Mouse (Mus musculus) frontal cortex, postnatal 36 days (tissue): Measurements from ENCODE around the gene Bnip3.

Experiments
- DNase-seq, 2 experiments: peaks; one replicate each; pipeline ENCODE4 v3.0.0; 2022; ENCODE audit warnings: low spot score in 2 of 2

Gene Bnip3

DNA sequence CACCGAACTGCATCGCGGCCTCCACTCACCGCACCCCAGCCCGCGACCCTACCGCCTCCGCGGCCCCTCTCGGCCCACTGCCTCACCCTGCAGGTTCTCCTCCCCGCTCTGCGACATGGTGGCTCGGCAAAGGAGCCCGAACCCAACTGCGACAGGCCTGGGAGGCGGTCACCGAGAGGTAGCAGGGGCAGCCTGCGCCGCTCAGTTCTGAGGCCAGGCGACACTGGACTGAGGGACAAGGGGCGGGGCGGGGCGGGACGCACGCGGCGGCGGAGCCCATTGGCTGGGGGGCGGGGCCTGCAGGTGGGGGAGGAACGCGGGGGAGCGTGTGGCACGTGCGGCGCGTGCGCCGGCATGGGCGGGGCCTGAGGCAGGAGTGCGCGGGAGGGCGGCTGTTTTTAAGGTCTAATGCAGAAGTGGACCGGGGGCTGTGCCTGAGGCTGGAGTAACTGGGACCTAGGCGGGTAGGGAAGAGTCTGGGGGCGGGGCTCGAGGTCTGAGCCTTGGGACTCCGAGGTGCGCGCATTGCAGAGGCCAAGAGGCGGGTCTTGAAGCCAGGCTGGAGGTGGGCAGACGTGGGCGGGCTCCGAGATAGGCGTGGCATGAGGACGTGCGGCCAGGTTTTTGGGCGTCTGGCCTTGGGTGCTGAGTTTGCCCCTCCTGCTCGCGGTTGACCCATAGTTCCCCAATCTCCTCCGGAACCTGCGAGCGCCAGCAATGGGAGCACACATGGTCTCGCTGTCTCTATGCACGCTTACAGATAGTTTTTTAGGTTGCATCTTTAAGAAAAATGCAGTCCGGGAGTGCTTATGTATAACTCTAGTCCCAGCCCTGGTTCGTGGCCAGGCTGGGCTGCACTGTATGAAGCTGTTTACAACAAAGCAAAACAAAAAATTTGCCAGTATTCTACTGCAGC is at the start of gene Bnip3:
Bnip3 (minus strand) TSS at position 243 of the 916 bp plus-strand sequence.
- DNase-seq = peak; percentile 75 to 82

DNA sequence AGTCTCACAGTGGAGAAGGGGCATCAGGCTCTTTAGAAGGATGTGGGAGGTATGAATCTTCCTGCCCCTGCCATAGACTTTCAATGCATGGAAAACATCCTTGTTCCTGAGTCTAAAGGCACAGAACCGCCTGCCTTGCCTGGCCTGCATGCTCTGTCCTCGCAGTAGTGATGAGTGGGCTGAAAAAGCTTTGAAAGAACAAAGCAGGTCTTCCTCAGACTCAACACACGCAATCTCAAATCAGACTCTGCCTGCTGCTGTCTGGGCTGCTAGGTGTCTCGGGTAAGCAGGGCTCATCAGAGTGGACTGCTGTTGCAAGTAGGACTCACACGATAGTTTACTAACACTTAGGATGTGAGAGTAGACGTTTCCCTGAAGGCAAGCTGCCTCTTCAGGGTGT is 47.8 kb upstream of the Bnip3 start:
- no peak for DNase-seq

DNA sequence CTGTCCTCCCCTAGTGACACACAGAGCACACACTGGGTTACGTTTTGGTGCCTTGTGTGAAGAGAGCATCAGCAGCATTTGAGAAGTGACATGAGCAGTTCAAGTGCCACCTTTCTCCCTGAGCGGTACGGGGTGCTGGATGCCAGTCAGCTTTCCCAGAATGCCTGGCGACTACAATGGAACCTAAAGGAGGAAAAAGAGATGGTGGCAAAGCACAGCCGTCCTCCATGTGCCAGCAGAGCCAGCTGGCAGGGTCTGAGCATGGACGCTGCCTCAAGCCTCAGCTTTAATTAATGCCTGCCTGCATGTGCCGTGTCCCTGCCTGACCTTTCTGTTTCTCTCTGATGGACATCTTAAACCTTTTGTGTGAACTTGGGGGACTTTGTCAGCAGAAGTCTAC is 46.5 kb upstream of the Bnip3 start:
- DNase-seq = no peak

DNA sequence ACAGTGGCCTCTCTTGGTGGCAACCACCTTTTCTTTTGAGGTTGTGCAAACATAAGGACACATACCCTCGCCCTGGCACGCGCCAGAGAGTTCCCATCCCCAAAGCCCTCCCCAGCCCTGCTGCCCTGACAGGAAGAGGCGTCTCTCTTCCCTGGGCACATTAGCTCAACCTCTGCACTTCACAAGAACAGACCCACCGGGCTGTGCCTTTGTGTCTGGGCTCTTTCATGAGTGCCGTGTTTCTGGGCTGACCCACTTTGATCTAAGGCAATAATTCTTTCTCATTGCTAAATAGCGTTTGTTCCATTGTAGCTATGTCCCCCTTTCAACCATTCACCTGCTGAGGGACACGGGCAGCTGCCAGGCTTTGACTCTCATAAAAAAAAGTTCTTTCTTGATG is 39.0 kb upstream of the Bnip3 start:
- DNase-seq = no peak

DNA sequence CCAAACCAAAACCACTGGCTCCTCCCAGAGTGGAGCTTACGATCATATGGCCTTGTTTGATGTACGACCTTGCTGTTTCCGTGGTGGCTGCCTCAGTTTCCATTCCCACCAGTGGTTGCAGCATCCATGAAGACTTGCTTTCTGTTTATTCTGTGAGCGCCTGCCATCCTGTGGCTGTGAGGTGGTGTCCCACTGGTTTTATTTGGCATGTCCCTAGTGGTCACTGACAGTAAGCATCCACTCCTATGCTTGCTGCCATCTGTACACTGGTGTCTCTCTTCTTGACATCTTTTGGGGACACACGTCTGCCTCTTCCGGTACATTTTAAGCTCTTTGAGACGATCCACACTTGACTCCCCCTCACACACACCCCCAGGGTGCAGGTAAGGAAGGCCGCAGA is 38.4 kb upstream of the Bnip3 start:
- DNase-seq = no peak

DNA sequence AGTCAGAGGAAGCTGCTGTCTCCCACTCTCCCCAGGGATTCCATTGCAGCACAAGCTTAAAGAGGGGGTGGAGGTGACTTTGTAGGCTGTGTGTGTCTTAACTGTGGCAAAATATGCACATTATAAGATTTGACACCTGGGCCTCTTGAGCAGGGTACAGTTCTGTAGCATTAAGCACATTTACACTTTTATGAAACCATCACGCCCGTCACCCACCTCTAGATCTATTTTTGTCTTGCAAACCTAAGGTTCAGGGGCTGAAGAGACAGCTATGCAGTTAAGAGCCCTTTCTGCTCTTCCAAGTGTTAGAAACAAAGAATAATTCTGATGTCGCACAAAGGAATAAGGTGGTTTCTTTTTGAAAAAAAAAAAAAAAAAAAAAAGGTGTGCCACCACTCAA is 36.3 kb upstream of the Bnip3 start:
- no peak for DNase-seq

DNA sequence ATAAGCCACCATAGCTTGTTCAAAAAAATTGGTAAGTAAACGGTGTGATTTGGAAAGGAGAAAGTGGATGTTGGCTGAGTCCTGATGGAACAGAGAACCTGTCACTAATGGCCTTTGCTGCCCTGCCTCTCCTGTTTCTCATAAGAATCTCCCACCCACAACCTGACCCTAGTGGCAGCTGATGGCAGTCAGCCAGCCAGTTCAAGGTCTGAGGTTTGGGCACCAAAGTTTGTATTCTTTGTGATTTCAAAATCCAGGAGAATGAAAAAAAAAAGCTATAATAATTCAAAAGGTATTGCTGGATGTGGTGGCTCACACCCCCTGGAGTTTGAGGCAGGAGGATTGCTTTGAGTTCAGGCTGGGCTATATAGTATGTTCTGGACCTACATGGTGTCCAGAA is 33.0 kb upstream of the Bnip3 start:
- DNase-seq = no peak

DNA sequence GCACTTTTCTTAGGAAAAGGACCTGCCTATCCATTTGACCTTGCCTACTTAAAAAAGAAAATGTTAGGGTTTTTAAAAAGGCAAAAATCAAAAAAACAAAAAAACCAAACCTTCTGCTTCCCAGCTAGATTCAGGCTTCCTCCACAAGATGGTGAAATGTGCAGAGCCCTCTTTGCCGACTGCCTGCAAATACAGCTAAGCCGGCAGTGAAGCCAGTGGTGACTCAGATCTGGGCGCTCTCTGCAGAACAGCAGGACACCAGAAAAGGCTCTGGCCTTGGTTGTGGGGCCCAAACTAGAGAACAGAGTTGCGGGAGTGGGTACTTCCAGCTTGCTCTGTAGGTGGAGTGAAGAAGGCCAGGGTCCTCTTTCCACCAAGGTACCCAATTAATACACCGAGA is 32.3 kb upstream of the Bnip3 start:
- DNase-seq = peak in 1 of 2 experiments; percentile 26

DNA sequence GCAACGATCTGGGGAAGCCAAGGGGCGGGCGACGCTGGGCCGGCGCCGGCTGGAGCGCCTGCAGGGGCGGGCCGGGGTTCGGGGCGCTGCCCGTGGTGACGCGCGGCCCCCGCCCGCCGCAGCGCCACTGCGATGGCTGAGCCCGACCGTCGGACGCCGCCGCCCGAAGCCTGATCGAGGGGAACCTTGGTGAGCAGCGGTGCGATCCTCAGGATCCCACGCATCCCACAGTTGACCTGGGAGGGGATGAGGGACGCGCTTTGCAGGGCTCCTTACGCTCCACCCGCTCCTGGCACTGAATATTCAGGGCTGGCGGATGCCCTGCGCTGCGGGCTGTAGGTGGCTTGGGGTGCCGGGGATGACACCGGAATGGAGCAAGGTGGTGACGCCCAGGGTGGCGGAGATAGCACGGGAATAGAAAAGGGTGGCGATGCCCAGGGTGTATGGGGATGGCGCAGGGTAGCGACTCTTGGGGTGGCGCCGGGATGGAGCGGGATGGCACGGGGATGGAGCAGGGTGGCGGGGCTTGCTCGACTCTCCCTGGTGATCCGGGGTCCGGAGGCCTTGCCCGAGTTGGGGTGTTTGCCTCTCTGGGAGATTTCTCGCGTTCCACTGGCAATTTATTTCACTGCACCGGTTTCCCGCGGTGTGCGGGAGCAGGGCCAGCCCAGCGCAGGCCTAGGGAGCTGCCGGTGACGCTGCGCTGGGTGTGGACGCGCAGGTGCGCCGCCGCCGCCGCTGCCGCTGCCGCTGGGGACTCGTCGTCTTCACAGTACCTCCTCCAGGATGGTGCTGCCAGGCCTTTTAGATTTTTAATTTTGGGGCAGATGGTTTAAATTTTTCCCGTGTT is 31.5 kb upstream of the Bnip3 start, which contains the start of gene Jakmip3:
Jakmip3 (plus strand) TSS at position 119 of the 850 bp plus-strand sequence.
- peak; percentile 73 to 74 for DNase-seq

DNA sequence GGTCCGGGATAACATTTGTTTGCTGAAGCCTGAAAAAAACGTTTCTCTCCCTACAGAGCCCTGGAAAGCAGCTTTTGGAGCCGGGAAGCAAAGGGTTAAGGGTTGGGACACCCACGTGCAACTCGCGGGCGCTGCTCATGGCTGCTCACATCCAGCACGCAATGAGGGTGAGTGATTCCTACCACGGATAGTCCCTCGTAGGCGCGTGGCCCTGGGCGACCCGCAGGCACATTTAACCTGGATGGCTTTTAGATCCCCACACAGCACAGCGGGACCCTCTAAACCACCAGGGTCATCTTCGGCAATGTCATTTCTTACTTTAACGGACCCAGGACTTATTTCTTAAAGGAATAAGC is 30.9 kb upstream of the Bnip3 start:
- DNase-seq = peak; percentile 68 to 74

DNA sequence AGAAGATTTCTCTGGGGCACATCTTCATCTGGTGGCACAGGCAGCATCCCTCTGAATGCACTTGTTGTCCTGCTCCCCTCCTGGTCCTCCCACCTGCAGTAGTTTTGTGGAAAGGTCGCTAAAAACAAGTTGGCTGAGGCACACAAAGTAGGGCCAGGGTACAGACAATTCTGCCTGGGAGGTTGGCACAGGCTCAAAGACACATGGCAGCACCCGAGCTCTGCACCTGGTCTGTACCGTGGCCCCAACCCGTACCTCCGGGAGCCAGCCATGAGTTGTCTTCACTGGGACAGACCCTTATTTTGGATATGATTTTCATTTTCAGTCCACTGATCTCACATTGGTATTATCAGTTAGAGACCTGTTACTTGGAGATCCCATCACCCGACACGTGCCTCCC is 29.7 kb upstream of the Bnip3 start:
- no peak for DNase-seq

DNA sequence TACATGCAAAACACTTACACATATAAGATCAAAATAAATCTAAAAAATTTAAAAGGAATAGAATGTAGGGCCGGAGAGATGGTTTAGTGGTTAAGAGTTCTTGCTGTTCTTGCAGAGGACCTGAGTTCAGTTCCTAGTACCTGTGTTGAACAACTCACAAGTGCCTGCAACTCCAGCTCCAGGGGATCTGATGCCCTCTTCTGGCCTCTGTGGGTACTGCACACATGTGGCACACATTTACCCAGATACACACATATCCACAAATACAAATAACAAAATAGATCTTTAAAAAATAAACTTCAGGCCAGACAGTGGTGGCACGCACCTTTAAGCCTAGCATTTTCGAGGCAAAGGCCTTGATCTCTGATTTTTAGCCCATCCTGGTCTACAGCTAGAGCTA is 25.2 kb upstream of the Bnip3 start:
- DNase-seq = no peak

DNA sequence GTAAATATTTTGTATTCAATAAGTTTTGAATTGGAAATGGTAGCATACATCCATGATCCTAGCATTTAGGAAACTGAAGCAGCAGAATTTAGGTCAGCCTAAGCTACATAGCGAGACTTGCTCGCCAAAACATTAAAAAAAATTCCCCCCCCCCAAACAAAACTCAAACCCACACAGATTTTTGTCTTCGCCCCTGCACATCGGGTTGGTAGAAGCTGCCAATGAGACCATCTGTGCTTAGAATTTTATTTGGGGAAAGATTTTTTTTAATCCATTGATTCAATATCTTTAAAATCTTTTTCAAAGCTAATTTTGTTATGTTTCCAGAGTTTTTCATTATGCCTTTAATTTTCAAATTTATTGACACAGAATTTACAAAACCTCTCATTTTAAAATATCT is 19.1 kb upstream of the Bnip3 start:
- no peak for DNase-seq

DNA sequence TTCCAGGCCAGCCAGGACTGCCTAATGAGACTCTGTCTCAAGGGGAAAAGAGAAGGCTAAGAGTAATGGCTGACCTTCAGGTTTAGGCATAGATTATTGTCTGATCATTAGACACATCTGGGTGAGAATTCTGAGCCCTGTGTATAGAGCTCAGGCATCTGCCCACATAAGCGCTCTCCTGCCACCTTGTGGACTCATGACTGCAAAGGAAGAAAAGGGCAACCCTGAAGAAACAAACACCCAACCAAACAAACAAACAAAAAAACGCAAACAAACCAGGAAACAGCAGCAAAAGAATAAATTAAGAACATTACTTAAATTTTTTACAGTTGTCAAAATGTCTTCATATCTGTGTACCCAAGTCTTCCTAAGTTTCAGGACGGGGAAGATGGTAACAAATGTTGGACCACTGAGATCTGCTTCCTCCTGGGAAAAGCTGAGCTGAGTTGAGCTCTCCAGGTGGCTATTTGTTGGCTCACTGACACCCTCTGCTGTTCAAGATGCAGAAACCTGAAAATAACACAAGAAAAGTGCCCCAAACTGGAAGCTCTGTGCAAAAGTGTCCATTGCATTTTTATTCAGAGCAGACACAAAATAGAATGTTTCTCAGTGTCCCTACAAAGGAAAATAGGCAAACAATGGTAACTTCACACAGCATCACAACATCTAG is 14.6 kb upstream of the Bnip3 start:
- DNase-seq = no peak

DNA sequence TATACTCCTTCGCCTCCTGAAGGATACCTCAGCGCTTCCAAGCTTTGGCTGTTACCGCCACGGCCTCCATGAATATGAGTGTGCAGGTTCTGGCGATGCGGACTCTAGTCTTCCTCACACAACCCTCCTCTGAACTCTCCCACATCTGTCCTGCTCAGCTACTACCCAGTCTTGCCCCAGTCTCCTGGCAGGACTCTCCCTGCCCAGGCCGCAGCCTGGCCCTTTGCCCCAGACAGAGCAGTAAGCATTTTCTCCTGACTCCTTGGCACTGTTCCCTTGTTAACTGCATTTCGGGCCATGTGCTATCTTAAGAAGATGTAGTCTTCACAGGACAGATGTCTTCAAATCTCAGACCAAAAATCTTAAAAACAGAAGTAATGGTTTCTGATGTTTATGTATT is 12.3 kb upstream of the Bnip3 start:
- no peak for DNase-seq

DNA sequence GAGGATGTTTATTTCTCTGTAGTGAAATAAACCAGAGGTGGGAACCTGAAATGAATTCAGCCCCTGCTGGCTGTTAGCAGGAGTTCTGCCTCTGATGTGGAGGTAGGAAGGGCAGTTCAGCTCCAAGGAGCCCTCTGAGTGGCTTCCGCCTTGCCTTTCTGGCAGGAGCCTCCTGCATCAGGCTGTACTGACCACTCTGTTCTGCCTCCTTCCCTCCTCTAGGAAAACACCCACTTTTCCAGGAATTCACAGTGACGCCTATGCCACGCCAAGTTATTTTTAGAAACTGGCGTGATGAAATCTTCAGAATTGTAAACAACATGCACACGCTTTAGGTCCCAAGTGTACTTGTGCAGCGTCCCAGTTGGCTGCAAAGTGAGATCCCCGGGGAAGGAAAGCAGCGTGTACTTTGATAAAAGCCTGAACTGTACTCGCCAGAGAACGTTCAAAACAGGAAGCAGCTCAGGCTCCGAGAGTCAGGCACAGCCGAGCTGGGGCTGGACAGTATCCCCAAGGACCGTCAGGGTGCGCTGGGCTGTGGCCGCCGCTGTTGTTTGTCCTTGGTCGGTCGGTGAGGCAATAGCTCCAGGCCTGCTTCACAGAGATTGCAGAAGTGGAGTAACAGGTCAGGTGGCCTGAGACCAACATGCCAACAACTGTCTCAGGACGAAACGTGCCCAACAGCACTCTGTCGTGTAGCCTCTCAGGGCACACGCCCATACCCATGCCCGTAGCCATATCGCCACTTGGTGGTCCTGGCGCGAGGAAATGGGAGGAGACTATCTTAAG is 10.0 kb upstream of the Bnip3 start:
- no peak for DNase-seq

DNA sequence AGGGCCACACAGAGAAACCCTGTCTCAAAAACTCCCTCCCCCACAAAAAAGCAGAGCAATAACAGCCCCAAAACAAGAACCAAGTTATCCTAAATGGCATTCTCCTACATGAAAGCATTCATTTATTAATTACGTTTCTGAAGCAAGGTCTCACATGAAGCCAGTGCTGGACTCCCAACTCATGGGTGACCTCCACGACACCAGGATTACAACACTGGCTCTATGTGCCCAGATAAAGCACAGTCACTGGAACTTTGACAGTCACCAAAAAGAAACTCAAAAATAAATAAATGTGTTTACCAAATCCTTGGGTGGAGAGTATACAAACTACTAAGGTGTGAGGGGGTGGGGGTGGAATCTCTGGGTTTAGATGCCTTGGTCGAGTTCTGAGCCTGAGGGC is 4.3 kb upstream of the Bnip3 start:
- no peak for DNase-seq

DNA sequence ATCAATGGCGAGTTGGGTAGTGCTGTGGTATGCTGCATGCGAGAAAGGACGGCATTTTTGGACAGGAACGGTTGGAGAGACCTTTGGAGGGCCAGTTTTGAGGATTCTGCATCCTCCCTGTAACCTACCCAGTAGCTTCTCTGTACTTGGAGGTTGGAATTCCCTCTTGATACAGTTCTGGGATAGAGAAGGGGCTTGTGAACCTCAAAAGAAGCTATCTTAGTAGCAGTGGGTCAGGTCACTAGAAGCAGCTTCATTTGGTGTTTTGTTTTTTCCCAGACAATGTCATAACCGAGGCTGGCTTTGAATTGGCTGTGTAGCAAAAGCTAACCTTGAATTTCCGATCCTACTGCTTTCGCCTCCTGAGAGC is 859 bp upstream of the Bnip3 start:
- no peak for DNase-seq

DNA sequence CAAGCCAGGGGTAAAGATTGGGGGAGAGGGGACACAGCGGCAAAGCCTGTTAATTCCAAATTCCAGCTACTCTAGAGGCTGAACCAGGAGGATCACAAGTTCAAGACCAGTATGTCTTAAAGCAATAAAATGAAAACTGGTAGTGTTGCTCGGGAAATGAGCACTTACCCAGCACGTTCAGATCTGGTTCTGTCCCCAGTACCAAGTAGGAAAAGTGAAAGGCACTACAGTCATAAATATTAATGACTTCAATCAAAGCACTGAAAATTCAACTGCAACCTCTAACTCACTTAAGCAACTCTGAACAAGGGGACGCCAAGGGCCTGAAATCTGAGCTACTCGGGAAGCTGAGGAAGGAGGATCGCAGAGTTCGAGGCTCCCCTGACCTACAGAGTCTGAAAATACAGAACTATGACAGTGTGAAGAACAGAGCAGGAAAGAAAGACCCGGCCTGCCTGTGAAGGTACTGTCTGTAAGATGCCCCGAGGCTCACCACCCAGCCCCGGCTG is 497 bp downstream of the Bnip3 start:
- DNase-seq = no peak

DNA sequence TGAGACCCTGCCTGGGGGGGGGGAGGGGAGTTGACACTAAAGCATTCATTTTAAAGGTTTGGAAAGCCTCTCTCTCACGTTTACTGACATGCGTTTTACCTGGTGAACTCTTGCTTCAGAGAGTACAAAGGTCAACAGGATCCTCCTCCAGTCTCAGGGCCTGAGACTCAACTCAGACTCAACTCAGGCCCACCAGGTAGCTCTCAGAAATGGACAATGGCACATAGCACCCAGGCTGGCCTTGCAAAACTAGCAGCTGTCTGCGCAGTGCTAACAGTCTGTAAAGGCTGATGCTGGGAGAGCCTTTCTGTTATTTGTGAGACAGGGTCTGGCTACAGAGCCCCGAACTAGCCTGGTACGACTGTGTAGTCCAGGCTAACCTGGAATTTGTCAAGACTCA is 1.3 kb downstream of the Bnip3 start:
- no peak for DNase-seq

DNA sequence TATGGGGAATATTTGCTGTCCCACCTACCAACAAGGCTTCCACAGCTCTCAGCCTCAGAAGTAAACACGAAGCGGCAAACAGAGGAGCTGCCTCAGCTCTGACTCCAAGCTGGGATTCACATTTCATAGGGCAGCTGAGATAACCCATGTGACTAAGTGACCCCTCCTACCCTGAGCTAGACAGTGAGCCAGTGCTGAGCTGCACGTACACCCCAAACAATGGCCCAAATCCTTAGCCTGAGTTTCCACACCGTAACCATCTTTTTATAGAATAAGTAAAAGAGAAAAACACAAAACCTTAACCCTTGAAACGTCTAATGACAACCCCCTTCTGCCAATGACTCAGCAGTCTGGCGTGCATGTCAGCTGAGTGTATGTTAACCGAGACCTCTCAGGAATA is 2.3 kb downstream of the Bnip3 start:
- peak; percentile 33 to 46 for DNase-seq
